Mouse (Mus musculus): ENCODE results near the gene Fzd2.

- TF ChIP-seq CTCF (IDR thresholded peaks at IDR 0.05; ENCODE audit: borderline replicate concordance, insufficient read depth, low read depth, low read length) (0 out of 2 replicates have a peak, but pooled peaks have one; percentile 15), POLR2A (IDR thresholded peaks at IDR 0.05; ENCODE audit: borderline replicate concordance, insufficient read depth, low read length) (no peak)
These were observed 48.6 kb downstream of the Fzd2 start for GRCm38 (mm10) chr11:102652844-102653243.
